Mouse (Mus musculus) mouse embryonic stem cell (cell line): Measurements from ENCODE around the gene Upk1b.

Experiments used
- in situ Hi-C, 2 experiments: fragments of 300-500 bp; cut with MboI; formaldehyde crosslinking; loops; 1 replicate in 1 of 2; 3 replicates in 1 of 2; pipeline ENCODE4 v1.14.3; 2019 to 2020; ENCODE audit warnings: low sequenced_read_pairs in 2 of 2, low pct_unique_long_range_greater_than_20kb in 1 of 2, mixed read lengths in 1 of 2; ENCODE audit not compliant: unreplicated experiment in 1 of 2

The Upk1b gene

DNA sequence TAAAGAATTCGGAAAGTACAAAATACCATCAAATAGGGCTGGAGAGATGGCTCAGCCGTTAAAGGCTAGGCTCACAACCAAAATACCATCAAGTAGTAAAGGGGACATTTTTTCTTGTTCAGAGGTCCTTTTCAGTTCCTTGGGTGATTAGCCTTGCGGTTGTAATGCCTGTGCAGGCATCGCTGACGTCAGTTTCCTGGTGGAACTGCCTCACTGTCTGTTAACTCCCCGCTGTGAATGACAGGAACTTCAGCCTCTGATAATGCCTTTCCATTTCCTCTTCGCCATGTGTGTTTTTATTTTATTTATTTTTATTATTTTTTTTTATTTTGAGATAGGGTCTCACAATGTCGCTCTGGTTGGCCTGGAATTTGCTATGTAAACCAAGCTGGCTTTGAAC lies 69.2 kb downstream of the Upk1b start:
- in situ Hi-C loops, result no loop called here

DNA sequence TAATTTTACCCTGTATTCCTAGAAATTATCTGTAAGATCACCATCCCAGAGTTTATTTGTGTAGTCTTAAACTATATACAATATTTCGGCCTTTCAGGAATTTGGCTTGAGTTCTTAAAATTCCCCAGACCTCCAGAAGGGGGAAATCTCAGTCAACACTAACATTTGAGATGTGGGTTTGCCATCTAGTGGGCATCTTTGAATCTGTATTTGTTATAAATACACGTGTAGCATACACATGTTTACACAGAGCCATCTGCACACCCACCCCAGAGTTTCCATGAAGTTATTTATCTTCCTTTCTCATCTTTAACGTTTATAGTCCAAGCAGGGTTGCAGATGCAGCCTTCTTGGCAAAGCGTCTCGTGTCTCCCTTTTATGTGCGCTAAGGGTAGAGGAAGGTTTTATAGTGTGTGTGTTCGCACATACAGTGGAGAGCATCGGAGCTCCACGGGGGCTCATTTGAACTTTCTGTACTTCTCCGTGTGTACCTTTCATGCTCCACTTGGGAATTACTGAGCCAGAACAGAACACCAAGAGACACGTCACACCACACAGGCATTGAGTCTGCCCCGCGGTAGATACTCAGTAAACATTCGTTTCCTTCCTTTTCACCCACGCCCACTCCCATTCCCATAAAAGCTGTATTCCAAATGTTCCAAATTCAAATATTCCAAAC lies 70.4 kb downstream of the Upk1b start:
- in situ Hi-C loops, result loop anchor here in 1 of 2 experiments (10.0 kb wide), 1 partner anchor 105 kb away; no protein-coding TSS in a partner anchor

DNA sequence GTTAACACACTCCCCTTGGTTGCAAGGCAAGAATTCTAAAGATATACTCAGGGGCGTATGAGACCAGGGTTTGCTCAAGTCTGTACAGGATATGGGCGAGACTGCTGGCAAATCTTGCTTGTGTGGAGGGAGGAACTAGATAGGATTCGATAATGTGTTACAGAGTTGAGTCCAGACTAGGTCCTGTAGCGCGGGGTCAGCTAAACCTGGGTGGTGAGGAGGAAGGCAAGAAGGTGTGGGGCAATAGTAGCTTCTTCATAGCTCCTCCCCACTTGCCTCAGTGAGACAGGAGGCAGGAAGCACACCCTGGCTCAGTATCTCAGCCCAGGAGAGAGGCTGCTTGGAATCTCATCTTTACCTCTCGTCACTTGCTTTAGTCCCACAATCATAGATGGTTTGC lies 71.0 kb downstream of the Upk1b start:
- in situ Hi-C loops, result loop anchor here in 1 of 2 experiments (10.0 kb wide), 1 partner anchor 104 kb away; no protein-coding TSS in a partner anchor

DNA sequence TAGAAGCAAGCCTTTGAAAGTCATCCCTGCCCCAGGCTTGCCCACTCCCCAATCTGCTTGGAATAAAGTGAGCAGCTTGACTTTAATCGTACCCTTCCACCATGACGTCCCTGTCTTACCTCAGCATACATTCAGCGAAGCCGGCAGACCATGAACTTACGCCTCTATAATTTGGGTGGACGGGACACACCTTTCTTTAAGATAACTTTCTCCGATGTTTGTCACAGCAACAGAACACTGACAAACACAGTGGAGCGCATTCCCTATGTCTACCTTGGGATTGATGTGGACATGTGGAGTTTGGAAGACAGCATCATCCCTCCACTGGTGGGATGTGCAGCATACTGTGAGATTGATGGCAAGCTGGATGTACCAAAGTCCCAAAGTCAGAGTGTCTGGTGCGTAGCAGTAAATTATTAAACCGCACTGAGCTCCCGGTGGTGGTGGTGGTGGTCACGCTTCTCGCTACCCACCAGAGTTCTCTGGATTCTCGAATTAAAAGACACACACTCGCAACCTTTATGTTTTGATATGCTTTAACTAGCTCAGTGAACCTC lies 71.5 kb downstream of the Upk1b start:
- in situ Hi-C loops, result loop anchor here in 1 of 2 experiments (10.0 kb wide), 1 partner anchor 104 kb away; no protein-coding TSS in a partner anchor

DNA sequence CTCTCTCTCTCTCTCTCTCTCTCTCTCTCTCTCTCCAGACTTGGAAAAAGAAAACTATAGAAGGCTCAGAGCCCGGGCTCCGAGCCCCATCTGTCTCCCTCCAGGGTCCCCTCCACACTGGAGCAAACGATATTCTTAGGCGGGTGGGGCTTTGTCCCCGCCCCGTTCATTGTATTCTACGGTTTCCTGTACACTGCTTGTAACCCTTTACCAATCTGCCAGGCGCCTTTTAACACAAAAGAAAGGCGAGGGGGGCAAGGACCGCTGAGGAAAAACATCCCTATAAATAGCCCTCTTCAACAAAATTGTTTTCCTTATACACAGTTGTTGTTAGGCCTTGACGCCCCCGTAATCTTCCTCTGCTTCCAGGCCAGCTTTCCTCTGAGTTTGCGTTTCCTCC lies 75.2 kb downstream of the Upk1b start:
- in situ Hi-C loops, result loop anchor here in 1 of 2 experiments (10.0 kb wide), 1 partner anchor 100 kb away; no protein-coding TSS in a partner anchor

DNA sequence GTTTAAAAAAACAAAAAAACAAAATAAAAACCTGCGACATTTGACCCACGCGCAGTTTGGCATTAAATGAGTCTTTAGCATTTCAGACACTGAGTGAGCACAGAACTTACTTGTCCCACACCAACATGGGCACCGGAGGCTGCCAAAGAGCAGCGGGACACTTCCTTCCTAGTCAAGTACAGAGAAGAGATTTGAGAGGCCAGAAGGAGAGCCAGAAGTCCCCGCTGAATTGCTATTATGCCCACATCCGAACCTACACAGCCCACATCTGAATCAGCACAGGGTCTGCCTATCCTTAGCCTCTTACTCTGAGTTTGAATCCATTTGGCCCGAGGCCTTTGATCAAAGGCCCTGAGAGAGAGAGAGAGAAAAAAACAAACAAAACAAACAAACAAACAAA lies 75.9 kb downstream of the Upk1b start:
- in situ Hi-C loops, result loop anchor here in 1 of 2 experiments (10.0 kb wide), 1 partner anchor 99 kb away; no protein-coding TSS in a partner anchor
